In genomic region chr13:100730153-100730860, GRCm38 (mm10) we compare ENCODE assay signal across 7 mouse cellular contexts. TPM values are rescaled to one million over a fixed set of nuclear protein-coding genes. Genes with fewer than 3 reads are reported as not detected.
DNase-seq lines count a peak whose midpoint lies in the region; ATAC-seq and TF ChIP-seq lines count a peak whose summit lies in the region.

No protein-coding gene starts in this region.

- WGBS in spleen, adult 2 months, result under 1% methylated on average over 30 of the region's 30 CpGs
- under 1% methylated on average over 30 of the region's 30 CpGs for WGBS in heart, embryonic 11.5 days (ENCODE audit: insufficient replicate concordance)
- under 1% methylated on average over 30 of the region's 30 CpGs for WGBS in midbrain, embryonic 15.5 days

- no peaks in the 10 kb centered on the region for H3K9me3 ChIP-seq in heart, embryonic 11.5 days (replicated peaks; ENCODE audit: control insufficient read depth, low read length)
- H3K9me3 ChIP-seq in midbrain, embryonic 15.5 days, result no peaks in the 10 kb centered on the region

- no peak for ATAC-seq in heart, embryonic 11.5 days (replicated peaks; ENCODE audit: insufficient number of reproducible peaks, low FRiP score, low TSS enrichment)
- ATAC-seq in midbrain, embryonic 15.5 days (replicated peaks), result peak; percentile 92

- H3K4me1 ChIP-seq in spleen, adult 2 months (ENCODE audit: control insufficient read depth, insufficient read depth, insufficient read length), result peaks cover 6% of the 10 kb centered on the region
- H3K4me1 ChIP-seq in heart, embryonic 11.5 days (ENCODE audit: control insufficient read depth, insufficient read depth, low read length), result peaks cover 23% of the 10 kb centered on the region
- H3K4me1 ChIP-seq in midbrain, embryonic 15.5 days, result peaks cover 17% of the 10 kb centered on the region

- peak overlapping the region; percentile 78 for H3K4me2 ChIP-seq in heart, embryonic 11.5 days
- peak overlapping the region; percentile 75 for H3K4me2 ChIP-seq in midbrain, embryonic 15.5 days

- peak overlapping the region; percentile 56 for H3K27ac ChIP-seq in spleen, adult 2 months (ENCODE audit: insufficient read depth, low read length)
- H3K27ac ChIP-seq in heart, embryonic 11.5 days (ENCODE audit: low read depth, low read length), result peak overlapping the region; percentile 95
- peak overlapping the region; percentile 79 for H3K27ac ChIP-seq in midbrain, embryonic 15.5 days

- H3K36me3 ChIP-seq in spleen, adult 2 months (ENCODE audit: control insufficient read depth, insufficient read depth, low read length), result peaks cover 7% of the 10 kb centered on the region
- H3K36me3 ChIP-seq in heart, embryonic 11.5 days (ENCODE audit: control insufficient read depth, insufficient read depth, low read length), result peaks cover 16% of the 10 kb centered on the region
- H3K36me3 ChIP-seq in midbrain, embryonic 15.5 days (replicated peaks), result peaks cover 5% of the 10 kb centered on the region; the same call in 1 of the 2 replicates

- no peaks in the 10 kb centered on the region for H3K27me3 ChIP-seq in spleen, adult 2 months (ENCODE audit: control insufficient read depth, insufficient read depth, low read length)
- H3K27me3 ChIP-seq in heart, embryonic 11.5 days (ENCODE audit: control insufficient read depth, insufficient read depth, low read length), result no peaks in the 10 kb centered on the region
- no peaks in the 10 kb centered on the region for H3K27me3 ChIP-seq in midbrain, embryonic 15.5 days (replicated peaks)

- DNase-seq in spleen, adult 2 months (ENCODE audit: low read depth in 1 of 2, low spot score in 2 of 2), result no peak
- DNase-seq in spleen, postnatal 4 days (ENCODE audit: low spot score in 2 of 2), result no peak
- peak; percentile 32 for DNase-seq in cerebellum, adult 9-11 months
- DNase-seq in kidney, postnatal 4 days, result peak; percentile 20 to 45
- DNase-seq in adipocyte (ENCODE audit: low spot score), result no peak

- peak overlapping the region; percentile 91 for H3K4me3 ChIP-seq in spleen, adult 2 months (ENCODE audit: extremely low read depth, insufficient read depth, insufficient read length)
- H3K4me3 ChIP-seq in heart, embryonic 11.5 days (ENCODE audit: low read depth, low read length), result peak overlapping the region; percentile 71
- H3K4me3 ChIP-seq in midbrain, embryonic 15.5 days, result peak overlapping the region; percentile 56

- TF ChIP-seq POLR2A in spleen, adult 2 months (IDR thresholded peaks at IDR 0.05; ENCODE audit: low read depth, low read length), result no peak

- H3K9ac ChIP-seq in heart, embryonic 11.5 days (ENCODE audit: low read depth, low read length), result peak overlapping the region; percentile 94
- H3K9ac ChIP-seq in midbrain, embryonic 15.5 days, result peak overlapping the region; percentile 71

- no peak for TF ChIP-seq CTCF in spleen, adult 2 months (IDR thresholded peaks at IDR 0.05; ENCODE audit: extremely low read depth, insufficient read depth, insufficient read length, insufficient replicate concordance)

RNA-seq across cellular contexts. Expression of gene Cdk7, which starts 0.4 kb away (rescaled TPM):
- 7.2 and 7.4 TPM in 2 replicates for polyA plus RNA-seq in spleen, adult 2 months (2012; rRNA removed)
- 75.1 and 80.1 TPM in 2 replicates for polyA plus RNA-seq in heart, embryonic 11.5 days (2014; fragmentation: Nextera tagmentation; extraction: Ambion mirVana)
- polyA plus RNA-seq in midbrain, embryonic 15.5 days (2015; fragmentation: Nextera tagmentation; extraction: Ambion mirVana), result 41.6 and 42.7 TPM in 2 replicates

RNA-seq across cellular contexts. Expression of gene Mrps36, which starts 14.2 kb away (rescaled TPM):
- polyA plus RNA-seq in spleen, adult 2 months (2012; rRNA removed), result 13.0 and 16.7 TPM in 2 replicates
- 243 and 253 TPM in 2 replicates for polyA plus RNA-seq in heart, embryonic 11.5 days (2014; fragmentation: Nextera tagmentation; extraction: Ambion mirVana)
- polyA plus RNA-seq in midbrain, embryonic 15.5 days (2015; fragmentation: Nextera tagmentation; extraction: Ambion mirVana), result 119 and 125 TPM in 2 replicates

RNA-seq across cellular contexts. Expression of gene Cenph, which starts 45.4 kb away (rescaled TPM):
- polyA plus RNA-seq in spleen, adult 2 months (2012; rRNA removed), result 0.90 and 1.0 TPM in 2 replicates
- 27.0 and 31.2 TPM in 2 replicates for polyA plus RNA-seq in heart, embryonic 11.5 days (2014; fragmentation: Nextera tagmentation; extraction: Ambion mirVana)
- polyA plus RNA-seq in midbrain, embryonic 15.5 days (2015; fragmentation: Nextera tagmentation; extraction: Ambion mirVana), result 5.4 and 5.8 TPM in 2 replicates

RNA-seq across cellular contexts. Expression of gene Ccnb1, which starts 56.1 kb away (rescaled TPM):
- polyA plus RNA-seq in spleen, adult 2 months (2012; rRNA removed), result 7.7 and 8.5 TPM in 2 replicates
- polyA plus RNA-seq in heart, embryonic 11.5 days (2014; fragmentation: Nextera tagmentation; extraction: Ambion mirVana), result 239 and 248 TPM in 2 replicates
- 30.9 and 44.5 TPM in 2 replicates for polyA plus RNA-seq in midbrain, embryonic 15.5 days (2015; fragmentation: Nextera tagmentation; extraction: Ambion mirVana)

Comparison
In these comparisons a context has a peak if more than half of its experiments do, and no peak if none do; other contexts are left out.
1. DNase-seq: peak in cerebellum, adult 9-11 months (single experiment) and kidney, postnatal 4 days (2 of 2); none in spleen, adult 2 months (0 of 2), spleen, postnatal 4 days (0 of 2) and adipocyte (single experiment).
2. Peak in every context shown above with its lines, with median percentiles within 50 percentile points of each other: H3K27ac ChIP-seq and H3K4me3 ChIP-seq.